In the genomic region with DNA sequence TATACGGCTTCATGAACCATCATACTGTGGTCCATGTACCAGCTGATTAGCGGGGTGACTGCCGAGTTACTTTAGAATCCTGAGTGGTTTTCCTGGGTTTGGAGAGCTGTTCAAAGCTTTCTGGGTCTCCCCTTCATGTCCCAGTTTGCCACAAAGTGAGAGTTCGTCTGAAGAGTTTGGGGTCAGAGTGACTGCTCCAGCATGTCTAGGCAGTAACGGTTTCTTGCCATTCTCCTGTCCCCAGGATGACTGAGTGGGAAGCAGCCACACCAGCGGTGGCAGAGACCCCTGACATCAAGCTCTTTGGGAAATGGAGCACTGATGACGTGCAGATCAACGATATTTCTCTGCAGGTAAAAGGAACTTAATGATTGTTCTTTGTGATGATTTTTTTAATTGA, we compare ENCODE assay signal across 8 mouse cellular contexts. TPM values are rescaled to one million over a fixed set of nuclear protein-coding genes. Genes with fewer than 3 reads are reported as not detected.
DNase-seq lines count a peak whose midpoint lies in the region; ATAC-seq and TF ChIP-seq lines count a peak whose summit lies in the region.

No protein-coding gene starts in this region.

- DNase-seq in testis, postnatal 14 days (ENCODE audit: low spot score), result no peak
- no peak for DNase-seq in stomach, postnatal 0 days (ENCODE audit: low spot score)
- no peak for DNase-seq in frontal cortex, postnatal 36 days (ENCODE audit: low spot score in 2 of 2)
- no peak for DNase-seq in gastrocnemius, adult 8-10 months (ENCODE audit: low spot score in 2 of 2)

- TF ChIP-seq EP300 in stomach, postnatal 0 days (optimal IDR thresholded peaks at IDR 0.05), result no peak

- peak overlapping the region; percentile 78 for H3K4me3 ChIP-seq in erythroblast, embryonic 14.5 days (replicated peaks)
- H3K4me3 ChIP-seq in testis, adult 2 months (ENCODE audit: control insufficient read depth, low read depth, low read length), result peak overlapping the region; percentile 94
- H3K4me3 ChIP-seq in limb, embryonic 15.5 days, result peak overlapping the region; percentile 93
- H3K4me3 ChIP-seq in stomach, postnatal 0 days (ENCODE audit: low read depth, low read length), result peak overlapping the region; percentile 70

- WGBS in limb, embryonic 15.5 days, result 3% methylated on average over 8 of the region's 8 CpGs
- WGBS in stomach, postnatal 0 days, result 3% methylated on average over 8 of the region's 8 CpGs

- H3K4me2 ChIP-seq in limb, embryonic 15.5 days, result peak overlapping the region; percentile 82
- H3K4me2 ChIP-seq in stomach, postnatal 0 days (replicated peaks; ENCODE audit: low read depth), result peak overlapping the region; percentile 73

- H3K9me3 ChIP-seq in erythroblast, embryonic 14.5 days (ENCODE audit: control insufficient read depth, low read length), result no peaks in the 10 kb centered on the region
- no peaks in the 10 kb centered on the region for H3K9me3 ChIP-seq in limb, embryonic 15.5 days
- H3K9me3 ChIP-seq in stomach, postnatal 0 days (ENCODE audit: control insufficient read depth, low read length), result no peaks in the 10 kb centered on the region

- H3K9ac ChIP-seq in limb, embryonic 15.5 days, result peak overlapping the region; percentile 92
- peak overlapping the region; percentile 75 for H3K9ac ChIP-seq in stomach, postnatal 0 days (ENCODE audit: low read length)

- peaks cover 50% of the 10 kb centered on the region for H3K36me3 ChIP-seq in erythroblast, embryonic 14.5 days (ENCODE audit: control insufficient read depth)
- H3K36me3 ChIP-seq in testis, adult 2 months (ENCODE audit: control insufficient read depth, insufficient read depth, low read length), result no peaks in the 10 kb centered on the region; the same call in 1 of the 2 replicates
- peaks cover 42% of the 10 kb centered on the region for H3K36me3 ChIP-seq in limb, embryonic 15.5 days
- H3K36me3 ChIP-seq in stomach, postnatal 0 days (ENCODE audit: control insufficient read depth, insufficient read depth, low read length), result peaks cover 19% of the 10 kb centered on the region

- peaks cover 2% of the 10 kb centered on the region for H3K27me3 ChIP-seq in erythroblast, embryonic 14.5 days (ENCODE audit: control insufficient read depth)
- H3K27me3 ChIP-seq in testis, adult 2 months (ENCODE audit: control insufficient read depth, insufficient read depth, low read length), result no peaks in the 10 kb centered on the region
- peaks cover 26% of the 10 kb centered on the region; the same call in 1 of the 2 replicates for H3K27me3 ChIP-seq in limb, embryonic 15.5 days
- no peaks in the 10 kb centered on the region for H3K27me3 ChIP-seq in stomach, postnatal 0 days (ENCODE audit: control insufficient read depth, insufficient read depth, low read length)

- no peak for TF ChIP-seq POLR2A in testis, adult 2 months (IDR thresholded peaks at IDR 0.05; ENCODE audit: control insufficient read depth, low read depth, low read length)

- H3K27ac ChIP-seq in testis, adult 2 months (ENCODE audit: control insufficient read depth, insufficient read depth, low read depth, low read length), result no peak overlapping the region; the same call in 1 of the 2 replicates
- H3K27ac ChIP-seq in limb, embryonic 15.5 days, result peak overlapping the region; percentile 75; the same call in 1 of the 2 replicates
- no peak overlapping the region for H3K27ac ChIP-seq in stomach, postnatal 0 days (replicated peaks)

- no peak for TF ChIP-seq CTCF in testis, adult 2 months (IDR thresholded peaks at IDR 0.05; ENCODE audit: control insufficient read depth, insufficient read depth, insufficient replicate concordance, low read depth, low read length)
- TF ChIP-seq CTCF in stomach, postnatal 0 days (IDR thresholded peaks at IDR 0.05; ENCODE audit: low read depth), result no peak

- H3K4me1 ChIP-seq in erythroblast, embryonic 14.5 days (ENCODE audit: control insufficient read depth), result peaks cover 42% of the 10 kb centered on the region
- H3K4me1 ChIP-seq in testis, adult 2 months (ENCODE audit: control insufficient read depth, insufficient read depth, low read length), result peaks cover 5% of the 10 kb centered on the region
- peaks cover 33% of the 10 kb centered on the region for H3K4me1 ChIP-seq in limb, embryonic 15.5 days
- H3K4me1 ChIP-seq in stomach, postnatal 0 days (replicated peaks; ENCODE audit: control insufficient read depth, insufficient read depth), result peaks cover 4% of the 10 kb centered on the region; the same call in 1 of the 2 replicates

- ATAC-seq in erythroblast, adult 5-6 weeks (replicated peaks; ENCODE audit: low FRiP score, poor library complexity, severe bottlenecking), result no peak
- no peak for ATAC-seq in limb, embryonic 15.5 days (ENCODE audit: insufficient number of reproducible peaks, low FRiP score, low TSS enrichment, low read depth)
- ATAC-seq in stomach, postnatal 0 days (ENCODE audit: low FRiP score, low TSS enrichment), result no peak

RNA-seq across cellular contexts. Expression of gene Rps5, which starts 0.6 kb away (rescaled TPM):
- 328 and 368 TPM in 2 replicates for polyA plus RNA-seq in erythroblast, embryonic 14.5 days (2012)
- total RNA-seq in erythroblast, adult 5-6 weeks (2015; ENCODE audit: low replicate concordance), result 474 and 662 TPM in 2 replicates
- total RNA-seq in erythroblast, adult 5-6 weeks (2017; ENCODE audit: low replicate concordance), result 156 and 203 TPM in 2 replicates
- polyA plus RNA-seq in testis, adult 2 months (2012; rRNA removed), result 512 and 591 TPM in 2 replicates
- polyA plus RNA-seq in limb, embryonic 15.5 days (2015; fragmentation: Nextera tagmentation; extraction: Ambion mirVana), result 887 and 1,056 TPM in 2 replicates
- polyA plus RNA-seq in stomach, postnatal 0 days (2015; fragmentation: Nextera tagmentation; extraction: Ambion mirVana), result 784 and 821 TPM in 2 replicates
- total RNA-seq in gastrocnemius, adult 8-10 months (2022), result 100 to 1,000 TPM; 635 to 741 (median 657) TPM

RNA-seq across cellular contexts. Expression of gene Rnf225, which starts 4.5 kb away (rescaled TPM):
- polyA plus RNA-seq in erythroblast, embryonic 14.5 days (2012), result 0.11 and 0.14 TPM in 2 replicates
- total RNA-seq in erythroblast, adult 5-6 weeks (2015; ENCODE audit: low replicate concordance), result not detected in 2 replicates
- total RNA-seq in erythroblast, adult 5-6 weeks (2017; ENCODE audit: low replicate concordance), result not detected in 2 replicates
- 0.12 and 0.13 TPM in 2 replicates for polyA plus RNA-seq in testis, adult 2 months (2012; rRNA removed)
- 1.9 and 3.0 TPM in 2 replicates for polyA plus RNA-seq in limb, embryonic 15.5 days (2015; fragmentation: Nextera tagmentation; extraction: Ambion mirVana)
- polyA plus RNA-seq in stomach, postnatal 0 days (2015; fragmentation: Nextera tagmentation; extraction: Ambion mirVana), result 30.7 and 33.6 TPM in 2 replicates
- total RNA-seq in gastrocnemius, adult 8-10 months (2022), result under 1 TPM; 0.19 to 0.51 (median 0.42) TPM

RNA-seq across cellular contexts. Expression of gene Zscan22, which starts 25.1 kb away (rescaled TPM):
- polyA plus RNA-seq in erythroblast, embryonic 14.5 days (2012), result 0.04 TPM in 2 replicates
- total RNA-seq in erythroblast, adult 5-6 weeks (2015; ENCODE audit: low replicate concordance), result 5.4 and 6.9 TPM in 2 replicates
- 1.0 and 1.1 TPM in 2 replicates for total RNA-seq in erythroblast, adult 5-6 weeks (2017; ENCODE audit: low replicate concordance)
- polyA plus RNA-seq in testis, adult 2 months (2012; rRNA removed), result 19.0 and 20.7 TPM in 2 replicates
- polyA plus RNA-seq in limb, embryonic 15.5 days (2015; fragmentation: Nextera tagmentation; extraction: Ambion mirVana), result 17.3 and 17.7 TPM in 2 replicates
- polyA plus RNA-seq in stomach, postnatal 0 days (2015; fragmentation: Nextera tagmentation; extraction: Ambion mirVana), result 5.1 and 5.8 TPM in 2 replicates
- 1 to 10 TPM; 3.2 to 3.7 (median 3.4) TPM for total RNA-seq in gastrocnemius, adult 8-10 months (2022)

RNA-seq across cellular contexts. Expression of gene Zfp128, which starts 41.8 kb away (rescaled TPM):
- 0.02 TPM in 1 of 2 replicates, not detected in the other for polyA plus RNA-seq in erythroblast, embryonic 14.5 days (2012)
- 0.38 and 0.63 TPM in 2 replicates for total RNA-seq in erythroblast, adult 5-6 weeks (2015; ENCODE audit: low replicate concordance)
- 0.28 and 0.68 TPM in 2 replicates for total RNA-seq in erythroblast, adult 5-6 weeks (2017; ENCODE audit: low replicate concordance)
- polyA plus RNA-seq in testis, adult 2 months (2012; rRNA removed), result 3.4 and 3.5 TPM in 2 replicates
- 4.5 and 4.9 TPM in 2 replicates for polyA plus RNA-seq in limb, embryonic 15.5 days (2015; fragmentation: Nextera tagmentation; extraction: Ambion mirVana)
- 1.5 and 1.6 TPM in 2 replicates for polyA plus RNA-seq in stomach, postnatal 0 days (2015; fragmentation: Nextera tagmentation; extraction: Ambion mirVana)
- total RNA-seq in gastrocnemius, adult 8-10 months (2022), result 1 to 10 TPM; 1.7 to 2.2 (median 2.1) TPM

RNA-seq across cellular contexts. Expression of gene Zfp324, which starts 42.9 kb away (rescaled TPM):
- polyA plus RNA-seq in erythroblast, embryonic 14.5 days (2012), result 0.27 and 0.38 TPM in 2 replicates
- 2.1 and 2.3 TPM in 2 replicates for total RNA-seq in erythroblast, adult 5-6 weeks (2015; ENCODE audit: low replicate concordance)
- 2.1 and 2.5 TPM in 2 replicates for total RNA-seq in erythroblast, adult 5-6 weeks (2017; ENCODE audit: low replicate concordance)
- polyA plus RNA-seq in testis, adult 2 months (2012; rRNA removed), result 0.60 and 0.75 TPM in 2 replicates
- 13.3 and 13.5 TPM in 2 replicates for polyA plus RNA-seq in limb, embryonic 15.5 days (2015; fragmentation: Nextera tagmentation; extraction: Ambion mirVana)
- 4.4 and 4.6 TPM in 2 replicates for polyA plus RNA-seq in stomach, postnatal 0 days (2015; fragmentation: Nextera tagmentation; extraction: Ambion mirVana)
- total RNA-seq in gastrocnemius, adult 8-10 months (2022), result 1 to 10 TPM; 1.3 to 2.7 (median 1.6) TPM
